Mouse (Mus musculus) heart, embryonic 12.5 days (tissue): Measurements from ENCODE around the gene H2-Eb2. TPM values are rescaled to one million over a fixed set of nuclear protein-coding genes. Genes with fewer than 3 reads are reported as not detected.

Experiments used
- ATAC-seq: fragments of 200-750 bp; cut with Nextera tagmentation; 2 replicates; pipeline ENCODE4 v1.8.0; 2017; ENCODE audit warnings: moderate TSS enrichment, moderate library complexity; ENCODE audit not compliant: insufficient number of reproducible peaks, low FRiP score
- H3K27ac ChIP-seq: fragments of 300-500 bp; sonication (generic); 2 replicates; pipeline ENCODE4 v1.5.1; 2016; ENCODE audit warnings: mild to moderate bottlenecking, moderate library complexity; ENCODE audit not compliant: poor library complexity, severe bottlenecking
- H3K27me3 ChIP-seq: fragments of 300-500 bp; sonication (generic); replicated peaks from 2 replicates; pipeline ENCODE4 v1.6.1; 2016; ENCODE audit warnings: mild to moderate bottlenecking, moderate library complexity
- H3K36me3 ChIP-seq: fragments of 300-500 bp; sonication (generic); 2 replicates; pipeline ENCODE4 v1.6.1; 2016; ENCODE audit warnings: mild to moderate bottlenecking, moderate library complexity
- H3K4me1 ChIP-seq: fragments of 300-500 bp; sonication (generic); replicated peaks from 2 replicates; pipeline ENCODE4 v1.6.1; 2016; ENCODE audit warnings: mild to moderate bottlenecking
- H3K4me2 ChIP-seq: fragments of 300-500 bp; sonication (generic); 2 replicates; pipeline ENCODE4 v1.6.1; 2016; ENCODE audit warnings: mild to moderate bottlenecking, moderate library complexity
- H3K4me3 ChIP-seq: fragments of 300-500 bp; sonication (generic); 2 replicates; pipeline ENCODE4 v1.5.1; 2016; ENCODE audit warnings: mild to moderate bottlenecking
- H3K9ac ChIP-seq: fragments of 300-500 bp; sonication (generic); 2 replicates; pipeline ENCODE4 v1.6.1; 2016; ENCODE audit warnings: mild to moderate bottlenecking, moderate library complexity
- H3K9me3 ChIP-seq: fragments of 300-500 bp; sonication (generic); replicated peaks from 2 replicates; pipeline ENCODE4 v1.6.1; 2016; ENCODE audit warnings: mild to moderate bottlenecking, moderate library complexity
- WGBS: fragments of 180-500 bp; shearing (Covaris S2); methylation state at CpG from one replicate; pipeline ENCODE4 v1.1.7; 2016; 5-methylcytosine and 5-hydroxymethylcytosine counted together
- polyA plus RNA-seq: library from polyadenylated mRNA; unstranded; fragments of >200 nt; fragmentation: Nextera tagmentation; extraction: Ambion mirVana; gene quantifications from 2 replicates; pipeline ENCODE4 v1.2.1, GENCODE M21; 2016

Gene H2-Eb2
- polyA plus RNA-seq, 1 experiment from 2014 or later = not detected

GRCm38 (mm10) chr17:34384699-34385098, 59.2 kb downstream of the H2-Eb2 start:
- Histone ChIP-seq H3K4me2 (no peak overlapping the region), H3K27ac (no peak overlapping the region), H3K9me3 (no peaks in the 10 kb centered on the region), H3K4me1 (no peaks in the 10 kb centered on the region), H3K27me3 (peaks cover 15% of the 10 kb centered on the region; the same call in 1 of the 2 replicates), H3K4me3 (no peak overlapping the region), H3K9ac (no peak overlapping the region), H3K36me3 (no peaks in the 10 kb centered on the region)
- 72% methylated on average over 3 of the region's 3 CpGs for WGBS
- no peak for ATAC-seq

GRCm38 (mm10) chr17:34386656-34387055, 61.2 kb downstream of the H2-Eb2 start:
- Histone ChIP-seq H3K9me3 (no peaks in the 10 kb centered on the region), H3K27ac (no peak overlapping the region), H3K4me3 (no peak overlapping the region), H3K4me1 (no peaks in the 10 kb centered on the region), H3K9ac (no peak overlapping the region), H3K4me2 (no peak overlapping the region), H3K27me3 (peaks cover 25% of the 10 kb centered on the region), H3K36me3 (no peaks in the 10 kb centered on the region)
- WGBS = 64% methylated on average over 2 of the region's 2 CpGs
- no peak for ATAC-seq

- Histone ChIP-seq H3K9ac (no peak overlapping the region), H3K27ac (no peak overlapping the region), H3K9me3 (no peaks in the 10 kb centered on the region), H3K36me3 (no peaks in the 10 kb centered on the region), H3K4me2 (no peak overlapping the region), H3K27me3 (peaks cover 21% of the 10 kb centered on the region), H3K4me1 (no peaks in the 10 kb centered on the region), H3K4me3 (no peak overlapping the region)
- no peak for ATAC-seq
- 32% methylated on average over 4 of the region's 4 CpGs for WGBS
Observed at GRCm38 (mm10) chr17:34388513-34388912, 63.0 kb downstream of the H2-Eb2 start.

Other genes starting within 250 kb of the H2-Eb2 start
- gene H2-Oa, start 233.3 kb upstream of the H2-Eb2 start, polyA plus RNA-seq = 0.26 and 0.37 TPM in 2 replicates
- 3.9 and 7.8 TPM in 2 replicates for gene H2-DMa, start 206.1 kb upstream of the H2-Eb2 start, polyA plus RNA-seq
- 89.4 and 90.6 TPM in 2 replicates for gene Brd2, start 203.0 kb upstream of the H2-Eb2 start, polyA plus RNA-seq
- gene H2-DMb2, start 182.4 kb upstream of the H2-Eb2 start, polyA plus RNA-seq = 0.21 TPM in 1 of 2 replicates, not detected in the other
- 0.33 and 0.41 TPM in 2 replicates for gene H2-DMb1, start 172.6 kb upstream of the H2-Eb2 start, polyA plus RNA-seq
- 1.1 TPM in 2 replicates for gene Tap1, start 138.1 kb upstream of the H2-Eb2 start, polyA plus RNA-seq
- gene Psmb9, start 137.9 kb upstream of the H2-Eb2 start, polyA plus RNA-seq = 0.59 and 0.91 TPM in 2 replicates
- gene Psmb8, start 127.9 kb upstream of the H2-Eb2 start, polyA plus RNA-seq = 1.9 and 2.0 TPM in 2 replicates
- 1.3 and 1.7 TPM in 2 replicates for gene Tap2, start 122.1 kb upstream of the H2-Eb2 start, polyA plus RNA-seq
- 0.15 TPM in 1 of 2 replicates, not detected in the other for gene H2-Ob, start 86.8 kb upstream of the H2-Eb2 start, polyA plus RNA-seq
- gene H2-Ab1, start 68.0 kb upstream of the H2-Eb2 start, polyA plus RNA-seq = 11.8 and 15.2 TPM in 2 replicates
- 0.20 and 0.33 TPM in 2 replicates for gene H2-Aa, start 37.8 kb upstream of the H2-Eb2 start, polyA plus RNA-seq
- gene H2-Eb1, start 19.8 kb upstream of the H2-Eb2 start, polyA plus RNA-seq = 1.4 and 2.6 TPM in 2 replicates
- gene Btnl2, start 29.2 kb downstream of the H2-Eb2 start, polyA plus RNA-seq = 0.09 TPM in 1 of 2 replicates, not detected in the other
- gene Btnl1, start 51.5 kb downstream of the H2-Eb2 start, polyA plus RNA-seq = not detected in 2 replicates
- not detected in 2 replicates for gene BC051142, start 73.2 kb downstream of the H2-Eb2 start, polyA plus RNA-seq
- not detected in 2 replicates for gene Btnl4, start 151.7 kb downstream of the H2-Eb2 start, polyA plus RNA-seq
- gene Btnl6, start 191.7 kb downstream of the H2-Eb2 start, polyA plus RNA-seq = not detected in 2 replicates
- 5.7 and 6.5 TPM in 2 replicates for gene Notch4, start 238.6 kb downstream of the H2-Eb2 start, polyA plus RNA-seq